Mouse (Mus musculus) hindbrain, postnatal 0 days (tissue): ENCODE measurements at regions not wholly inside any gene's neighbourhood (a gene's known extent, or its start where the extent isn't known, plus 50 kb on each side); places are given as distances from the start of the nearest gene placed in this dataset.
A peak's percentile ranks its signal among the peaks of the same experiment; 100 is the strongest.

ENCODE experiments used
- ATAC-seq: fragments of 200-750 bp; cut with Nextera tagmentation; 2 replicates; pipeline ENCODE4 v1.8.0; 2017; ENCODE audit warnings: mild to moderate bottlenecking, moderate TSS enrichment, moderate library complexity
- DNase-seq: peaks from one replicate; pipeline ENCODE4 v3.0.0-alpha.2; 2015; ENCODE audit warnings: low spot score
- H3K27ac ChIP-seq: fragments of 300-500 bp; sonication (generic); 2 replicates; pipeline ENCODE4 v1.5.1; 2014; ENCODE audit warnings: mild to moderate bottlenecking
- H3K27me3 ChIP-seq: fragments of 300-500 bp; sonication (generic); 2 replicates; pipeline ENCODE4 v1.6.1; 2014; ENCODE audit warnings: low read length, mixed read lengths; ENCODE audit not compliant: insufficient read depth
- H3K36me3 ChIP-seq: fragments of 300-500 bp; sonication (generic); 2 replicates; pipeline ENCODE4 v1.6.1; 2014; ENCODE audit warnings: low read length, mixed read lengths; ENCODE audit not compliant: insufficient read depth
- H3K4me1 ChIP-seq: fragments of 300-500 bp; sonication (generic); 2 replicates; pipeline ENCODE4 v1.6.1; 2014; ENCODE audit warnings: antibody characterized with exemption, low read length, mixed read lengths; ENCODE audit not compliant: insufficient read depth
- H3K4me2 ChIP-seq: fragments of 300-500 bp; sonication (generic); 2 replicates; pipeline ENCODE4 v1.6.1; 2014; ENCODE audit warnings: low read depth, mild to moderate bottlenecking, low read length, moderate library complexity, mixed read lengths
- H3K4me3 ChIP-seq: fragments of 300-500 bp; sonication (generic); 2 replicates; pipeline ENCODE4 v1.5.1; 2014; ENCODE audit warnings: low read length
- H3K9ac ChIP-seq: fragments of 300-500 bp; sonication (generic); replicated peaks from 2 replicates; pipeline ENCODE4 v1.6.1; 2014; ENCODE audit warnings: mild to moderate bottlenecking, low read length, moderate library complexity, mixed read lengths
- H3K9me3 ChIP-seq: fragments of 300-500 bp; sonication (generic); 2 replicates; pipeline ENCODE4 v1.6.1; 2016; ENCODE audit warnings: low read length, mixed read lengths
- CTCF ChIP-seq: IDR thresholded peaks from 2 replicates; pipeline ENCODE4 v1.5.1; 2016; ENCODE audit warnings: antibody characterized with exemption, control low read depth, low read depth
- WGBS: fragments of 180-500 bp; shearing (Covaris S2); extraction: QIAGEN DNeasy Blood & Tissue Kit; methylation state at CpG from one replicate; pipeline ENCODE4 v1.1.7; 2014; 5-methylcytosine and 5-hydroxymethylcytosine counted together

- no peak for ATAC-seq
- Histone ChIP-seq H3K27me3 (no peaks in the 10 kb centered on the region), H3K27ac (no peak overlapping the region), H3K36me3 (no peaks in the 10 kb centered on the region), H3K9ac (no peak overlapping the region), H3K4me1 (no peaks in the 10 kb centered on the region), H3K4me2 (no peak overlapping the region), H3K9me3 (no peaks in the 10 kb centered on the region), H3K4me3 (no peak overlapping the region)
- WGBS, result 95% methylated on average over 4 of the region's 6 CpGs
- no peak for TF ChIP-seq CTCF
- DNase-seq, result no peak
Observed at GRCm38 (mm10) chr11:8082811-8083210, 581.5 kb downstream of the Tns3 start.

GRCm38 (mm10) chr11:8073321-8073720 lies 591.0 kb downstream of the Tns3 start:
- H3K9me3 ChIP-seq, result no peaks in the 10 kb centered on the region
- no peaks in the 10 kb centered on the region for H3K27me3 ChIP-seq
- H3K36me3 ChIP-seq, result no peaks in the 10 kb centered on the region
- H3K4me2 ChIP-seq, result no peak overlapping the region
- ATAC-seq (no peak), DNase-seq (no peak)
- H3K4me3 ChIP-seq, result no peak overlapping the region
- H3K27ac ChIP-seq, result no peak overlapping the region
- no peak overlapping the region for H3K9ac ChIP-seq
- 90% methylated on average over 1 of the region's 1 CpGs for WGBS
- no peak for TF ChIP-seq CTCF
- H3K4me1 ChIP-seq, result no peaks in the 10 kb centered on the region

GRCm38 (mm10) chr11:8068873-8069272 lies 595.5 kb downstream of the Tns3 start:
- no peaks in the 10 kb centered on the region for H3K4me1 ChIP-seq
- no peak overlapping the region for H3K4me2 ChIP-seq
- H3K4me3 ChIP-seq, result no peak overlapping the region
- no peak overlapping the region for H3K27ac ChIP-seq
- no peak for TF ChIP-seq CTCF
- 11% methylated on average over 3 of the region's 3 CpGs for WGBS
- ATAC-seq (no peak), DNase-seq (no peak)
- H3K27me3 ChIP-seq, result no peaks in the 10 kb centered on the region
- no peak overlapping the region for H3K9ac ChIP-seq
- no peaks in the 10 kb centered on the region for H3K9me3 ChIP-seq
- H3K36me3 ChIP-seq, result no peaks in the 10 kb centered on the region

GRCm38 (mm10) chr11:8067330-8067729 lies 597.0 kb downstream of the Tns3 start:
- no peak overlapping the region for H3K4me3 ChIP-seq
- no peaks in the 10 kb centered on the region for H3K36me3 ChIP-seq
- WGBS, result 82% methylated on average over 4 of the region's 4 CpGs
- no peak for TF ChIP-seq CTCF
- no peak overlapping the region for H3K4me2 ChIP-seq
- ATAC-seq (no peak), DNase-seq (no peak)
- H3K4me1 ChIP-seq, result no peaks in the 10 kb centered on the region
- H3K27me3 ChIP-seq, result no peaks in the 10 kb centered on the region
- H3K9ac ChIP-seq, result no peak overlapping the region
- no peak overlapping the region for H3K27ac ChIP-seq
- no peaks in the 10 kb centered on the region for H3K9me3 ChIP-seq

- DNase-seq, result peak; percentile 3
Observed at GRCm38 (mm10) chr11:8065811-8066210, 598.5 kb downstream of the Tns3 start.

GRCm38 (mm10) chr11:8065086-8065485 lies 599.2 kb downstream of the Tns3 start:
- WGBS, result 74% methylated on average over 1 of the region's 1 CpGs
- TF ChIP-seq CTCF, result no peak
- Histone ChIP-seq H3K9ac (no peak overlapping the region), H3K4me1 (no peaks in the 10 kb centered on the region), H3K9me3 (no peaks in the 10 kb centered on the region), H3K4me2 (no peak overlapping the region), H3K27ac (no peak overlapping the region), H3K4me3 (no peak overlapping the region), H3K27me3 (no peaks in the 10 kb centered on the region), H3K36me3 (no peaks in the 10 kb centered on the region)
- DNase-seq (peak; percentile 12), ATAC-seq (no peak)

More at GRCm38 (mm10) chr11:8065811-8066210, 598.5 kb downstream of the Tns3 start:
- ATAC-seq, result no peak
- WGBS, result 80% methylated on average over 5 of the region's 5 CpGs
- no peaks in the 10 kb centered on the region for H3K9me3 ChIP-seq
- H3K27ac ChIP-seq, result no peak overlapping the region
- H3K4me3 ChIP-seq, result no peak overlapping the region
- H3K4me1 ChIP-seq, result no peaks in the 10 kb centered on the region
- H3K36me3 ChIP-seq, result no peaks in the 10 kb centered on the region
- TF ChIP-seq CTCF, result no peak
- no peaks in the 10 kb centered on the region for H3K27me3 ChIP-seq
- no peak overlapping the region for H3K4me2 ChIP-seq
- no peak overlapping the region for H3K9ac ChIP-seq

GRCm38 (mm10) chr11:8061989-8062388 lies 602.3 kb downstream of the Tns3 start:
- DNase-seq, result no peak
- H3K4me1 ChIP-seq, result no peaks in the 10 kb centered on the region
- no peak overlapping the region for H3K9ac ChIP-seq
- 83% methylated on average over 3 of the region's 3 CpGs for WGBS
- H3K36me3 ChIP-seq, result no peaks in the 10 kb centered on the region
- no peaks in the 10 kb centered on the region for H3K9me3 ChIP-seq
- no peak for TF ChIP-seq CTCF
- H3K4me3 ChIP-seq, result no peak overlapping the region
- H3K27me3 ChIP-seq, result no peaks in the 10 kb centered on the region
- H3K27ac ChIP-seq, result no peak overlapping the region
- no peak overlapping the region for H3K4me2 ChIP-seq
- no peak for ATAC-seq
